Mouse (Mus musculus) neutrophil, adult 5-6 weeks (primary cell): ENCODE data around the gene Cfap52. TPM values are rescaled to one million over a fixed set of nuclear protein-coding genes. Genes with fewer than 3 reads are reported as not detected.
A peak's percentile ranks its signal among the peaks of the same experiment; 100 is the strongest.

Source experiments
- ATAC-seq: fragments of 151-379, 151-347 bp; 2 replicates; pipeline ENCODE4 v1.8.0; 2017; ENCODE audit warnings: mild to moderate bottlenecking, moderate TSS enrichment; ENCODE audit not compliant: insufficient number of reproducible peaks, poor library complexity, low FRiP score, severe bottlenecking; ENCODE audit errors: extremely low read depth
- total RNA-seq: library from RNA; stranded (forward); fragments of 200-1000 nt; gene quantifications from 2 replicates; pipeline ENCODE4 v1.2.3, GENCODE M21; 2017

The Cfap52 gene
- 0.25 TPM in 1 of 2 replicates, not detected in the other for total RNA-seq

DNA sequence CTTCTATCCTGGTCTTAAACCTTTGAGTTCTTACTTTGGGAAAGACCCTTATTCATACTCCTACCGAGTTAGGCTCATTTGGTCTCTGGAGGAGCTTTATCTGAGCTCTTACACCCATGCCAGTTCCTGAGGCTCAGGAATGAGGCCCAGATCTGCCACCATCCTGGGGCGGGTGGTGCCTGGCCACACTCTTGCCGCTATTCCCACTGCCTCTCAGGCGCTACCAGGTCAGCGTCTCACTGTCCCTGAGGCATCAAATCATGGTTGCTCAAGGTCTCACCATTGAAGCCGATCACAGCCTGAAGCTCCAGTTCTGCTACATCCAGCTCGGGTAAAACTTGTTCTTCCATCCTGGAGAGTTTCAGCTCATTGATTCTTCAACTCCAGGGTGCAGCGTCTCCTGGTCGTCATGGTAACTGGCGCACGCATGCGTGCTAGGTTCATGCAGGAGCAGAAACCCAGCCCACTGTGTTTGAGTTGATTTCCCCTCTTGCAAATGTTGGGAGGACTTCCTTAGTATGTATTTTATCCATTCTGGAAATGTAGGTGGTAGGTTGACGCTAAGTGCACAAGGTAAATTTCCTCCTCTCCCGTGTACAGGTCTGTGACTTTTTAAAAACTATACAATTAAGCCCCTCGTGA lies at the start of gene Cfap52:
Cfap52 (minus strand) TSS at position 410 of the 642 bp plus-strand sequence.
- ATAC-seq = peak; percentile 18; the same call in 1 of the 2 replicates

DNA sequence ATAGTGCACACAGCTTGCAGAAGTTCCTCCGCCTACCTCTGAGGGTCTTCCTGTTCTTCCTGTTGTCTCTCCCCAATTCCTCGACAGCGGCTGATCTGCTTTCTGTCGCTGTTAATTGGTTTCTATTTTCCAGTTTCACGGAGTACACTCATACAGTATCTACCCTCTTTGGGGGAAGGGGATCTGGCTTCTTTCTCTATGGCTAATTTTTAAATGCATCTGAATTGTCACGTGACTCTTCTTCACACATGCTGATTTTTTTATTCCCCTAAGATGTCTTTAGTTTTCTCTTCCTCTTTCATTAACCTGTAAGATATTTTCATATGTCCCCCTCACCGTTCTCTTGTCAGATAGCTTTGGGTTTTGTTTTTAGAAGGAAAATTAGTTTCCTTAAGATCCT lies 46.8 kb upstream of the Cfap52 start:
- no peak for ATAC-seq

DNA sequence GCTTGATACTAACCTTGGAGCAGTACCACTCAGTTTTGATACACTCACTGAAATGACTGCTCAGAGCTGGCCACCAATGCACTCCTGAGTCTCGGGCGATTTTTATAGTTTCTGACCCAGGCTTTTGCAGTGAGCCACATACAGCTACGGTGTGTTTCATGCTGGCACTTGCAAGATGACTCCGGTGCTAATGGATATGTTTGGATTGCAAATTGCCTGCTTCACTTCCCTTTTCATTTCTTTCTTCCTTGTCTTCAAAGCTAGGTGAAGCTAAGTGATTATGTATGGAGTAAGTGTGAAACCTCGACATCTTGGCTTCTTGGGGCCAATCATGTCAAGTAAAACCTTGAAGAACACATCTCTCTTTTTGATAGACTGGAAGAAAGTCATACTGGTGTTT lies 43.9 kb upstream of the Cfap52 start:
- ATAC-seq = no peak

DNA sequence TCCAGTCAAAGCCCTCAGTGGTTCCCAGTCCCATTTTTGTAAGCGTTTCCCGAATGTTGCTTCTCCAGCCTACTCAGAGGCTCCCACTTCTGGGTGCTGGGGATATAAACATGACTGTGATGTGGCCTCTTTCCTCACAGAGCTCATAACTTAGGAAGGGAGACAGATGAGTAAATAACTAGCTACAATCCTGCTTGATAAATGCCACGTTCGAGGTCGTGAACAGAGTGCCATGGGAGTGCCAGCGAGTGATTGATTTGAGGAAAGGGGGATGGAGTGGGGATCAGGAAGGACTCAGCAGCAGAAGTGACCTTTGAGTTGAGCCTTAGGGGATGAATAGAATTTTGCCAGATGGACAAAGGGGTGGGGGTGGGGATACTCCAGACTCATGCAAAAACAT lies 42.2 kb upstream of the Cfap52 start:
- ATAC-seq = no peak

DNA sequence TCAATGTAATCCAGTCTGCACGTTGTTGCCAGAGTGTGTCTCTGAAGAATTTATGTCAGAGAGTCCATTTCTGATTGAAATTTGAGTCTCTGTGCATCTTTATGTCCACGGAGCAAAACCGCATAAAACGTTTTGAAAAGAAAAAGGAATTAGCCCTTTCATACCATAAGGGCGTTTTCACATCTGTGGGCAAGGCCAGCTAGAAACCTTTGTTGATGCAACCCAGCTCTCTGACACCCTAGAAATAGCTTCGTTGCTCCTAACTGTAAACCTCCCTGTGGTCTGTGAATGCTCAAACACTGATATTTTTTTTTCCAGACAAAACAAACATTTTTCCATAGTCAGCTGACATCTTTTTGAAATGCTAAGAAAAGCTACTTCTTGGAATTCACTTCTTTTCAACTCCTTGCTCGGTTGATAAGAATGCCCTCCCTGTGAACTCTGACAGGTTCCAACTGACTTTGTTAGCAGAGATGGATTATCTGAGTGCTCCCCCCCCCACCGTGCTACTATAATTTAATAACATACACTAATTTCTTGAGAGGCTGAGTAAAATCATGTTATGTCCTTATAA lies 40.9 kb upstream of the Cfap52 start:
- ATAC-seq = no peak

DNA sequence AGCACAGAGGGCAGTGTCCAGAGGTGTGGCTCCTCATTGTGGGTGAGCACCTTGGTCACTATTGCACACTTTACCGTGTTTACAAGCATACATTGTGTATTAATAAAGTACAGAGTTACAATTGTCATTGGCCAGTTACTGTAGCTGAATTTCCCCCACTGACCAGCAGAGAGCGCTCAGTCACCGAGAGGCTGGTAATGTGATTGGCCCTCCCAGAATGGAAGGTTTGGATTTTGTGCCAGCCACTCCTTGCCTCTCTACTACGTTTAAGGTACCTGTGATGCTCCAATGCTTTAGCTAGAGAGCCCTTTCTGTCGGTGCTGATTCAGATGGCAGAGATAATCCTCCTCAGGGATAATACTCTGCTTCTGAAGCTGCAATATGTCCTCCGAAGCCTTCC lies 38.7 kb upstream of the Cfap52 start:
- ATAC-seq = peak; percentile 55; the same call in 1 of the 2 replicates

DNA sequence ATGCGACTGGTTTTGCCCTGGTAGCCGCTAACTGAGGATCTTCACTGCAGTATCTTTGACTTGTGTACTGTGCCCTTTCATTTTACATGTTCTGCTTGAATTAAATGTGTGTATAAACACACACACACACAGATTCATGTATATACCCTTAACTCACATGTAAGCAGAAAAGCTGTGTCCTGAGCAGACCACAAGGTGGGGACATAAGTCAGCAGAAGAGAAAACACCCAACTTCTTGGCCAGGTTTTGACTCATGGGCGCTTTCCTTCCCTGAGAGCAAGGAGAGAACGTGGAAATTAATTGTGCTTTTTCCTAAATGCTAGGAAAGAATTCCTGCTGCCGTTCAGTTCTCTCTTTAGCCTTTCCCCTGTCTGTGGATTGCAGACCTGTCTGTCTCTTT lies 34.2 kb upstream of the Cfap52 start:
- no peak for ATAC-seq

DNA sequence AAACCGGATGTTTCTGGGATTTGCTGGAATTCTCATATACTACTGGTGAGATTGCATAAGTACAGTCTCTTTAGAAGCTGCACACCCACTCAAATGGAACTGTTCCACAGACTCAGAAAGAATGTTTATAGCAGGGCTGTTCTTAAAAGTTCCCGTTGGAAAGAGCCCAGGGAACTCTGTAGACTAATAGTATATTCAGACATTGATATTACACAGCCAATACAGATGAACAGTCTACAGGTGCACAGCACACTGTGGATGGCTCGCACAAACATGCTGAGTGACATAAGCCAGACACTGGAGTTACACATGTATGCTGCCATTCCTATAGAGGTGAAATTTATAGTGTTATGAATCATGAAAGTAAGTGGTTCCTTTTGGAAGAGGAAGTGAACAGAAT lies 33.5 kb upstream of the Cfap52 start:
- ATAC-seq = no peak

DNA sequence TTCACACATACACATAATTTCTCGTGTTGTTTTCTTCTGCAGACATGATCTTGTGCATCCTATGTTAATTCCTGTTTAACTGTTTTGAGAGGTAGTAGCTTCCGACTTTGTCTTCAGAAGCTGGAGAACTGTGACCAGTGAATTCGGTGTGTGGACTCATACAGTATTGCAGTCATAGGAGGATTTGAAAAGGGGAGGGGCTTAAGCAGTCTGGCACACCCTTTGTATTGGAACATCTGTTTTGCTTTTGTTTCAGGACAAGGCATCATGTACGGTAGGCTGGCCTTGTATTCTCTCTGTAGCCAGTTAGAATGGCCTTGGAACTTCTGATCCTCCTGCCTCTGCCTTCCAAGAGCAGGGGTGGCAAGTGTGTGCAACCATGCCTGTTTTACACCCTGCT lies 30.5 kb upstream of the Cfap52 start:
- ATAC-seq = no peak

DNA sequence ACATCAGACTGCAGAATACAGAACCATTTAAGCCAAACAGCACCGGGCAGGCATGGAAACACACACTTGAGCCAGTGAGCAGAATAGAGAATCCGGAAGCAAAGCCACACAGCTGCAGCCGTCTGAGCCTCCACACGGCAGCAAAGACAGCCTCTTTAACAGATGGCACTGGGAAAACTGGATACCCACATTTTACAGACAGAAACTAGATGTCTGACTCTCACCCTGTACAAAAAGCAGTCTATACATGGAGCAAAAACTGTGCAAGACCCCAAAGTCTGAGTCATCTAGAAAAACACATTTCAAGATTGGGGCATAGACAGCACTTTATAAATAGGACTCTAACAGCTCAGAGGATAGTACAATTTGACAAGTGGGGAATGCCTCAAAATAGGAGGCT lies 25.8 kb upstream of the Cfap52 start:
- ATAC-seq = no peak

DNA sequence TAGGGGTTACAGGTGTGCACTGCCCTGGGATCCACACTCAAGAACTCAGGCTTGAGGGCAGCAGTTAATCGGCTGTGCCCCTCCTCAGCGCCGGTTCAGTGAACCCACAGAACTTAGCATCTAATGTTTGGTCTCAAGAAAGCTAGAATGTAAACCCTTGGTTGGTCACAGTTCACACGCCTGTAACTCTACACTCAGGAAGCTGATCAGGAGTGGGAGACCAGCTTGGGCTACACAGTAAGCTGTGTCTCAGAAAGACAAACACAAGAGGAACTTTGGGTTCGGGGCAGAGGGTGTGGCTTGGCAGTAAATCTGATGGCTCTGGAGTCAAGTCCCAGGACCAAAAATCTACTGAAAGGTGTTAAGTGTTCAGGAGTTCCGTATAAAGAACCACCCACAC lies 18.1 kb upstream of the Cfap52 start:
- ATAC-seq = no peak

DNA sequence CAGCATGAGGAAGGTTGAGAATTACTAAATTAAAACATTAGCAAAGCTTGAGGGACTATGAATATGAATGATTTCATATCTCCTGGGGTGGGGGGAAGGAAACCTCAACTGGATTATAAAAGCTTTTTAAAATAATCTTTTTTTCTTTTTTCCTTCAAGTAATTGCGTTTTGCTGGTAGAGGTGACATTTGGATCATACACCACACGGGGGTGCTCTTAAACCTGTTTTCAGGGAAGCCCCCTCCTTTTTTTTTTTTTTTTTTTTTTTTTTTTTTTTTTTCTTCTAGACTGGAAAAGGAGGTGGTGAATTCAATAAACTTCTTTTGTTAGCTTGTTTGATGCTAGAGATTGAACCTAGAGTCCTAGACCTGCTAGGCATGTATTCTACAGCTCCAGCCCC lies 9.8 kb upstream of the Cfap52 start:
- ATAC-seq = no peak

DNA sequence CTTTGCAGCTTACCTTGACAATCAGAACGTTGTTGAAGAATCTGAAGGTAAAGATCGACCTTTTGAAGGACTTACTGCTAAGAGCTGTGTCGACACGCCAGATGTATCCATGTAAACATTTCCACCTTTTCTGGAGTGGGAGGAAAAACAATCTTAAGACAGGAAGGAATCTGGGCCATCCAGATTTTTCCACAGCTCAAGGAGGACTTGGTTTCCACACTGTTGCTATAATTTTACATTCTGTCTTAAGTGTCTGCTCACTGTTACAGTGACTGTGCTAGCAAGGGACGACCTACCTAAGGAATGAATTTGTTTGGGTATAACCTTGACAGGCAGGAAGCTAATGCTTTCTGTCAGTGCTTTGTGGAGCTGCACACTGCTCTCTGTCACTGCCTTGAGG lies 7.8 kb upstream of the Cfap52 start:
- ATAC-seq = no peak

DNA sequence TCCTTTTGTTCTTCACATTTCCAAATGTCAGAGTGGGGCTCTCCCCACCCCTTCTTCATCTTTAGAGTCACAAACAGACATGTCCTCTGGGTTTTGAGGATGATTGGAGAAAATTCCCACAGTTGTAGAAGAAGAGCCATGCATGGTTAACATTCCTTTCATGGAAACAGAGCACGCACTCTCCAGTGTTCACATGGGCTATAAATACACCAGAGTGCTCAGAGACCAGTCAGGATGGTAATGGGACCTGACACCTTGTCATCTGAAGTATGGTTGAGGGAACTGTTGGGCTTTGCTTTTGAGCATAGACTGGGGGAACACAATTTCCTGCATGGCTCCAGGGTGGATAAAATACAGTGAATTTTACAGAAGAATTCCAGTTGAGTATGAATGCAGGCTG lies 7.2 kb upstream of the Cfap52 start:
- ATAC-seq = no peak

DNA sequence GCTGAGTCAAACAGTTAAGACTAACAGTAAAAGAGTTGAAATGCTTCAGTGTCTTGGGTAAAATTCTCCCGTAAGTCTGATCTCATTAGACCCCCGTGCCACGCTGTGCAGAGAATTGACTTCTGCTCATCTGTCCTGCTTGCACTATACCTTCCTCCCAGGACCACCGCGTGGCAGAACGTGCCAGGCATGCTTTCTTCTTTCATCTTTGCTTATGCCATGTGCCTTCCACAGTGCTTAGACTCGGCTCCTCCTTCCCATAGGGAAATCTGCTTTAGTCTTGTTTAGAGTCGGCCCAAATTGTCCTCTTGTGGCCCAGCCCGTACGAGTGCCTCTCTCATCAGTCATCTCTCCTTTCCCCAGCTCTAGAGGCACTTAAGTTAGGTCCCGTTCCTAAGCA lies 2.4 kb upstream of the Cfap52 start:
- no peak for ATAC-seq

DNA sequence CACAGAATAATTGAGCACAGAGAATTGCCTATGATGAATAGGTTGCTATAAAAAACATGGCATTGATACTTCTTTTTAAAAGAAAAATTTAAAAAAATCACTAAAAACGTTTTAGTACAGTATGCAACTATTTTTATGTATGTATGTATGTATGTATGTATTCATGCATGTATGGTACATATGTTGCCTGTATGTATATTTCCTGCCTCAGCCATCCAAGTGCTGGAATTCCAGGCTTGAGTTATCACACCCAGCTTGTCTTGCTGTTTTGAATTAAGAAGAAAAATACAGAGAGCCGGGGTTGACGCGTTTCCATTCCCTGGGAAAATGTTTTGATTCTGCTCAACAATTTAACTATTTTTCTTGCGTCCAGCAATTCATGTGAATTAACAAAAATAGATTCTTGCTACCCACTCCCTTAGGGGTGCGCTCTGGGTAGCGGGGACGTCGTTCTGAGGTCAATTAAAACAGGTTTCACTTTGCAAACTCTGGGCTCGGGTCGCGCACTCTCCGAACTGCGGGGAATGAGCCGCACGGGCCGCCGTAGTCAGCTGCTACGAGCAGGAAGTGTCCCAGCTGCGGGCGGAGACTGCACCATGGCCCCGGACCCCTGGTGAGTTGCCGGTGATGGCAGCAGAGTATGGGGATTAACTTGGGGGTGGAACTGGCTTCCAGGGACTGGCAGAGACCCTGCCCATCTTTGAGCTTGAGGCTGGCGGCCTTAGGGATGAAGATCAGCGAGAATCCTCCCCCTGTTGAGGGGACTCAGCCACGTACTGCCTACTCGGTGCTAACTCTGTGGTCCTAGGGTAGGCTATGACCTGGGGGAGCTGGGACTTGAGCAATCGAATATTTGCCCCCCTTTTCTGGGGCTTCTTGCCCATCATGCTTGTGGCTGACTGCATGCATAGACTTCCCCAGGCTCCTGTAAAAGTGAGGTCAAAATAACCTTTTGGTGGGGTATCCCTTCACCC lies 741 bp upstream of the Cfap52 start, which contains the start of gene Stx8:
Stx8 (plus strand) TSS at position 289 of the 974 bp plus-strand sequence.
- ATAC-seq = peak; percentile 90

DNA sequence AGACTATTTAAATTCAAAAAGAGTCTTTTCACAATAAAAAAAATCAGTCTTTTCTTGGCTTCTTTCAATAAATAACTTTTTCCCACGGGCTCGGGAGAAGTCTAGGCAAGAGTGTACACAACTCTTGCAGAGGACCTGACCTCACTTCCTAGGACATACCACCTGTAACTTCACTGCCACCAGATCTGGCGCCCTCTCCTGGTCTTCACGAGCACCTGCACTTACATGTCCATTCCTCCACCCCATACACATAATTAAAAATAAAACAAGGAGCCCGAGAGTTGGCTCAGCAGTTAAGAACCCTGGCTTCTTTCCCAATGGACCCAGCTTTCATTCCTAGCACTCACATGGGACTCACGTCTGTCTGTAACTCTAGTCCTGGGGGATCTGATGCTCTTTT lies 1.3 kb downstream of the Cfap52 start:
- ATAC-seq = no peak

DNA sequence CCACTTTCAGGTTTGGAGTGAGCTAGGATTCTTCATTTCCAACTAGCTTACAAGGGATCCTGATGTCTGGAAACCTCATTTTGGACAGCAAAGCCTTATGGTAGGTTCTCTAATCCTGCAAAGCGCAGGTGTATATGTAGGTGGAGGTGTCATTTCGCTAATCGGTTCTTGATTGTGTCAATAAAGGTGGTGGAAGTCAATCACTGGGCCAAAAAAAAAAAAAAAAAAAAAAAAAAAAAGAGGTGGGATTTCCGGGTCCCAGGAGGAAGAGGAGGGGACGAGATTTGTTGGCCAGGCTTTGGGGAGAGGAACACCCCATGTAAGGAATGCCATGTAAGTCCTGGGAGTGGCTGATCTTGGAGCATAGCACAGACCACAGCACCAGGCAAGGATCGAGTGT lies 11.0 kb downstream of the Cfap52 start:
- no peak for ATAC-seq

DNA sequence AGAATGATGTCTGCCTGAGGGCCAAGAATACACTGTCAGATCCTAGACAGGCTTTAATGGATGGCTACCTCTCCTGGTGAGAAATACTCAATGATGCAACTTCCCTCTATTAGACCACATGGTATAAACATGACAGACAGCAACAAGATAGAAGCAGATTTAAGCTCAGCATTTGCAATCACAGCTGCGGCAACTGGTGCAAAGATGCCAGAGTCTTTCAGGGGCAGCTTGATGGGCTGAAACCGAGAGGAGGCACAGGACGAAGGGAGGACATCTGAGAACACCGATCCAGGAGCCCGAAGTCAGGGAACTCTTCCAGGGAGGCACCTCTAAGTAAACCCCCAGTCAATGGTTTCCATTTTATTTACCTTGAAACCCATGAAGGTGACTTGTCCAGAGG lies 11.8 kb downstream of the Cfap52 start:
- no peak for ATAC-seq

DNA sequence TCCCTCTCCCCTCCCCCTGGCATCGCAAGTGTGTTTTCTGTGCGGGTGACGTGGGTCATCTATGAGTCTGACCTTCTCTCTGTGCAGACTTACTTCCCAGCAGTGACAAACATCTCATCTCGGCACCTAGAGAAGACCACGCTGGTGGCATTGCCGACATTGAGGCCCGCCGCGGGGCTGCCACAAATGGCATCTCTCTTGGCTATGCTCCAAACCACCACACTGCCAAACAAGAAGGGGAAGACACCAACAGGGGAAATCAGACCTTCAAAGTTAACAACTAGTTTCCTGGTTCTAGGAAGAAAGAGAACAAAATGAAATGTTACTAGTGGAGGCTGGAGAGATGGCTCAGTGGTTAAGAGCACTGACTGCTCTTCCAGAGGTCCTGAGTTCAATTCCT lies 16.0 kb downstream of the Cfap52 start:
- ATAC-seq = no peak
